Mouse (Mus musculus) left cerebral cortex, adult 18-20 months (tissue): ENCODE results near the gene E2f2. TPM values are rescaled to one million over a fixed set of nuclear protein-coding genes. Genes with fewer than 3 reads are reported as not detected.
A peak's percentile ranks its signal among the peaks of the same experiment; 100 is the strongest.

ENCODE experiments used
- DNase-seq, 2 experiments: peaks; one replicate each; pipeline ENCODE4 v3.0.0; 2021 to 2022; ENCODE audit warnings: low spot score in 2 of 2, mixed read lengths in 1 of 2
- total RNA-seq, 2 experiments: library from RNA; stranded (reverse); gene quantifications; 2 replicates each; pipeline ENCODE4 v1.2.3; 2021

The E2f2 gene
- total RNA-seq, 2 experiments from 2014 or later = 0.30 to 0.40 TPM

GRCm38 (mm10) chr4:136173210-136173715 lies 1.1 kb downstream of the E2f2 start:
- DNase-seq = no peak

GRCm38 (mm10) chr4:136174216-136175193 lies 2.3 kb downstream of the E2f2 start:
- DNase-seq = no peak

GRCm38 (mm10) chr4:136176022-136176552 lies 3.9 kb downstream of the E2f2 start:
- DNase-seq = no peak

GRCm38 (mm10) chr4:136177244-136177611 lies 5.0 kb downstream of the E2f2 start:
- DNase-seq = no peak

- no peak for DNase-seq
Observed at GRCm38 (mm10) chr4:136177612-136178474, 5.6 kb downstream of the E2f2 start.

GRCm38 (mm10) chr4:136178475-136178921 lies 6.3 kb downstream of the E2f2 start:
- no peak for DNase-seq

GRCm38 (mm10) chr4:136179456-136179855 lies 7.3 kb downstream of the E2f2 start:
- no peak for DNase-seq

- peak; percentile 69 to 85 for DNase-seq
Observed at GRCm38 (mm10) chr4:136179998-136180397, 7.8 kb downstream of the E2f2 start.

GRCm38 (mm10) chr4:136180408-136181330 lies 8.5 kb downstream of the E2f2 start:
- peak; percentile 40 to 53 for DNase-seq

- no peak for DNase-seq
Observed at GRCm38 (mm10) chr4:136181367-136181766, 9.2 kb downstream of the E2f2 start.

GRCm38 (mm10) chr4:136185375-136185774 lies 13.2 kb downstream of the E2f2 start:
- peak; percentile 35 to 38 for DNase-seq

GRCm38 (mm10) chr4:136186315-136186714 lies 14.1 kb downstream of the E2f2 start:
- no peak for DNase-seq

- DNase-seq = no peak
Observed at GRCm38 (mm10) chr4:136186739-136187472, 14.7 kb downstream of the E2f2 start.

GRCm38 (mm10) chr4:136188973-136189737 lies 17.0 kb downstream of the E2f2 start:
- DNase-seq = no peak

GRCm38 (mm10) chr4:136189912-136190311 lies 17.7 kb downstream of the E2f2 start:
- DNase-seq = no peak

GRCm38 (mm10) chr4:136193571-136193970 lies 21.4 kb downstream of the E2f2 start:
- no peak for DNase-seq

- DNase-seq = no peak
Observed at GRCm38 (mm10) chr4:136195029-136195428, 22.8 kb downstream of the E2f2 start.

- DNase-seq = no peak
Observed at GRCm38 (mm10) chr4:136195629-136196028, 23.4 kb downstream of the E2f2 start.

GRCm38 (mm10) chr4:136196201-136196600 lies 24.0 kb downstream of the E2f2 start:
- DNase-seq = no peak
